Comparison of ENCODE assay signal across 30 mouse cellular contexts in the genomic region with DNA sequence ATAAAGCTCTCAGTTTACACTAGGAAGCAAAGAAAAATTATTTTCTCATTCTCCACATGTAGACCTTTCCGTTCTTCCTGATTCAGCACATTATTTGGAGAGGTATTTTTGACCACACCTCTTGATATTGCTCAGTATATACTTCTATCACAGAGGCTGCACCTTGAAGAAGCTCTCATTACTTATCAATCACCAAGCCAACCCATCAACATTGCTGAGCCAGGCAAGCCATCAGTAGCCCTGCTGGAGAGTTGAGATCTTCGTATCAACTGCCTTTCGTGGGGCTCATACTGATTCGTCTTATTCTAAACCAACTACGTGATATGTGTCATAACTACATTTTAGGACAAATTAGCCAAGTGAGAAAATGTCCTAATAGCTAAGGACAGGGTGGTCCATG. TPM values are rescaled to one million over a fixed set of nuclear protein-coding genes. Genes with fewer than 3 reads are reported as not detected.
DNase-seq lines count a peak whose midpoint lies in the region; ATAC-seq and TF ChIP-seq lines count a peak whose summit lies in the region.
"Had no signal": no experiment of that assay in that cellular context is flagged by ENCODE, and none has a peak within 500 bp of the region (broad histone marks: within the 10 kb centered on the region; RNA-seq: fewer than 3 reads in every experiment).

No protein-coding gene starts in this region.

- 33% methylated on average over 5 of the region's 5 CpGs for WGBS in liver, embryonic 13.5 days (ENCODE audit: insufficient replicate concordance)
- WGBS in liver, postnatal 0 days (ENCODE audit: insufficient replicate concordance), result 53% methylated on average over 5 of the region's 5 CpGs

- TF ChIP-seq EP300 in liver, postnatal 0 days (IDR thresholded peaks at IDR 0.05; ENCODE audit: low read depth), result peak; percentile 85

- intact Hi-C loops in heart, postnatal 14 days (cut with DNase I), result no loop called here
- intact Hi-C loops in gastrocnemius, postnatal 36 days (cut with DNase I), result no loop called here

- no peaks in the 10 kb centered on the region for H3K27me3 ChIP-seq in liver, embryonic 13.5 days
- no peaks in the 10 kb centered on the region for H3K27me3 ChIP-seq in liver, postnatal 0 days (ENCODE audit: insufficient read depth, low read length)
- H3K27me3 ChIP-seq: CH12.LX; forebrain, embryonic 15.5 days; heart, embryonic 15.5 days; hindbrain, embryonic 12.5 days; Patski had no signal

- H3K4me3 ChIP-seq in liver, embryonic 13.5 days (replicated peaks), result no peak overlapping the region
- no peak overlapping the region for H3K4me3 ChIP-seq in liver, postnatal 0 days (ENCODE audit: low read depth, low read length)
- H3K4me3 ChIP-seq: embryonic facial prominence, embryonic 10.5 days; erythroblast, embryonic 14.5 days; forebrain, embryonic 15.5 days; heart, embryonic 15.5 days; hindbrain, embryonic 12.5 days had no signal

- peak; percentile 62 for DNase-seq in c-Kit-positive CD71-positive TER-119-positive erythroid progenitor cells, embryonic 14.5 days (ENCODE audit: low spot score)
- DNase-seq in liver, embryonic 13.5 days, result peak; percentile 55
- DNase-seq in liver, postnatal 0 days, result no peak
- DNase-seq in heart, postnatal 14 days, result no peak
- DNase-seq in gastrocnemius, postnatal 36 days, result no peak
- DNase-seq in adrenal gland, postnatal 14 days, result no peak
- no peak for DNase-seq in right cerebral cortex, postnatal 25 days
- DNase-seq: adrenal gland, adult 2 months; cerebellum, adult 18-20 months; cerebellum, adult 9-11 months; cerebellum, postnatal 36 days; heart, adult 18-20 months; heart, postnatal 36 days had no signal

- H3K36me3 ChIP-seq in liver, embryonic 13.5 days, result no peaks in the 10 kb centered on the region
- no peaks in the 10 kb centered on the region for H3K36me3 ChIP-seq in liver, postnatal 0 days (replicated peaks; ENCODE audit: insufficient read depth, low read length)
- H3K36me3 ChIP-seq: embryonic facial prominence, embryonic 10.5 days; forebrain, embryonic 15.5 days; heart, embryonic 15.5 days; hindbrain, embryonic 12.5 days had no signal

- no peak overlapping the region for H3K4me2 ChIP-seq in liver, embryonic 13.5 days
- H3K4me2 ChIP-seq in liver, postnatal 0 days (ENCODE audit: low read depth, low read length), result no peak overlapping the region
- H3K4me2 ChIP-seq: forebrain, embryonic 15.5 days; heart, embryonic 11.5 days; heart, embryonic 15.5 days; hindbrain, embryonic 12.5 days had no signal

- H3K4me1 ChIP-seq in liver, embryonic 13.5 days (replicated peaks), result peaks cover 33% of the 10 kb centered on the region
- H3K4me1 ChIP-seq in liver, postnatal 0 days (ENCODE audit: insufficient read depth), result peaks cover 3% of the 10 kb centered on the region; the same call in 1 of the 2 replicates
- H3K4me1 ChIP-seq: embryonic facial prominence, embryonic 10.5 days; forebrain, embryonic 15.5 days; heart, embryonic 15.5 days; hindbrain, embryonic 12.5 days had no signal

- H3K27ac ChIP-seq in liver, embryonic 13.5 days, result 0 out of 2 replicates have a peak overlapping the region, but pooled peaks have one; percentile 0
- no peak overlapping the region for H3K27ac ChIP-seq in liver, postnatal 0 days (ENCODE audit: low read depth)
- H3K27ac ChIP-seq: embryonic facial prominence, embryonic 10.5 days; forebrain, embryonic 15.5 days; heart, embryonic 15.5 days; hindbrain, embryonic 12.5 days had no signal

- no peaks in the 10 kb centered on the region for H3K9me3 ChIP-seq in liver, embryonic 13.5 days (replicated peaks)
- no peaks in the 10 kb centered on the region for H3K9me3 ChIP-seq in liver, postnatal 0 days (ENCODE audit: low read length)
- H3K9me3 ChIP-seq: embryonic facial prominence, embryonic 10.5 days; forebrain, embryonic 15.5 days; heart, embryonic 15.5 days; hindbrain, embryonic 12.5 days had no signal

- peak; percentile 46; the same call in 1 of the 2 replicates for ATAC-seq in erythroid progenitor cell, adult 5-6 weeks (replicated peaks; ENCODE audit: low FRiP score, poor library complexity, severe bottlenecking)
- peak; percentile 83 for ATAC-seq in liver, embryonic 13.5 days (ENCODE audit: low read depth)
- ATAC-seq in liver, postnatal 0 days, result peak; percentile 59; the same call in 1 of the 2 replicates
- ATAC-seq: forebrain, embryonic 15.5 days; hindbrain, embryonic 16.5 days; inflammation-experienced regulatory T-cells, adult 6 months; Patski had no signal

- TF ChIP-seq CTCF in liver, postnatal 0 days (IDR thresholded peaks at IDR 0.05; ENCODE audit: low read depth), result no peak

- H3K9ac ChIP-seq in liver, embryonic 13.5 days, result no peak overlapping the region
- H3K9ac ChIP-seq in liver, postnatal 0 days (replicated peaks), result no peak overlapping the region
- H3K9ac ChIP-seq: forebrain, embryonic 15.5 days; heart, embryonic 15.5 days; hindbrain, embryonic 12.5 days had no signal

RNA-seq across cellular contexts. Expression of a gene that starts 20.1 kb away (rescaled TPM):
- total RNA-seq in erythroid progenitor cell, adult 5-6 weeks (2015; ENCODE audit: low replicate concordance), result not detected in 2 replicates
- total RNA-seq in erythroid progenitor cell, adult 5-6 weeks (2017; ENCODE audit: low replicate concordance), result not detected in 2 replicates
- polyA plus RNA-seq in liver, embryonic 13.5 days (2015; fragmentation: Nextera tagmentation; extraction: Ambion mirVana), result not detected in 2 replicates
- polyA plus RNA-seq in liver, postnatal 0 days (2015; fragmentation: Nextera tagmentation; extraction: Ambion mirVana), result not detected in 2 replicates
- total RNA-seq in heart, postnatal 14 days (2021), result not detected
- total RNA-seq in gastrocnemius, postnatal 36 days (2021), result not detected
- total RNA-seq in adrenal gland, postnatal 14 days (2021), result not detected in 2 replicates
- total RNA-seq: adrenal gland, adult 2 months; adrenal gland, postnatal 4 days; gastrocnemius, adult 8-10 months; gastrocnemius, postnatal 4 days; heart, adult 18-20 months; heart, postnatal 36 days had no signal
- polyA plus RNA-seq: adrenal gland, adult 2 months; brain, embryonic 14.5 days; embryonic facial prominence, embryonic 10.5 days; embryonic facial prominence, embryonic 14.5 days; erythroblast, embryonic 14.5 days; forebrain, embryonic 11.5 days; forebrain, embryonic 15.5 days; heart, embryonic 11.5 days; heart, embryonic 15.5 days; hindbrain, embryonic 12.5 days; hindbrain, embryonic 16.5 days; inflammation-experienced regulatory T-cells, adult 6 months had no signal

RNA-seq across cellular contexts. Expression of a gene that starts 30.4 kb away (rescaled TPM):
- total RNA-seq in erythroid progenitor cell, adult 5-6 weeks (2015; ENCODE audit: low replicate concordance), result not detected in 2 replicates
- not detected in 2 replicates for total RNA-seq in erythroid progenitor cell, adult 5-6 weeks (2017; ENCODE audit: low replicate concordance)
- not detected in 2 replicates for polyA plus RNA-seq in liver, embryonic 13.5 days (2015; fragmentation: Nextera tagmentation; extraction: Ambion mirVana)
- not detected in 2 replicates for polyA plus RNA-seq in liver, postnatal 0 days (2015; fragmentation: Nextera tagmentation; extraction: Ambion mirVana)
- total RNA-seq in heart, postnatal 14 days (2021), result not detected
- total RNA-seq in gastrocnemius, postnatal 36 days (2021), result not detected
- not detected in 2 replicates for total RNA-seq in adrenal gland, postnatal 14 days (2021)
- total RNA-seq: adrenal gland, adult 2 months; adrenal gland, postnatal 4 days; CH12.LX; gastrocnemius, adult 8-10 months; gastrocnemius, postnatal 4 days; heart, adult 18-20 months; heart, postnatal 36 days had no signal
- polyA plus RNA-seq: adrenal gland, adult 2 months; brain, embryonic 14.5 days; embryonic facial prominence, embryonic 10.5 days; embryonic facial prominence, embryonic 14.5 days; erythroblast, embryonic 14.5 days; forebrain, embryonic 11.5 days; forebrain, embryonic 15.5 days; heart, embryonic 11.5 days; heart, embryonic 15.5 days; hindbrain, embryonic 12.5 days; hindbrain, embryonic 16.5 days; inflammation-experienced regulatory T-cells, adult 6 months; Patski had no signal

RNA-seq across cellular contexts. Expression of a gene that starts 36.4 kb away (rescaled TPM):
- total RNA-seq in erythroid progenitor cell, adult 5-6 weeks (2015; ENCODE audit: low replicate concordance), result 2.1 TPM in 1 of 2 replicates, not detected in the other
- 6.3 TPM in 1 of 2 replicates, not detected in the other for total RNA-seq in erythroid progenitor cell, adult 5-6 weeks (2017; ENCODE audit: low replicate concordance)
- not detected in 2 replicates for polyA plus RNA-seq in liver, embryonic 13.5 days (2015; fragmentation: Nextera tagmentation; extraction: Ambion mirVana)
- 0.26 and 0.54 TPM in 2 replicates for polyA plus RNA-seq in liver, postnatal 0 days (2015; fragmentation: Nextera tagmentation; extraction: Ambion mirVana)
- total RNA-seq in heart, postnatal 14 days (2021), result not detected
- not detected for total RNA-seq in gastrocnemius, postnatal 36 days (2021)
- 1.7 and 1.9 TPM in 2 replicates for total RNA-seq in adrenal gland, postnatal 14 days (2021)
- total RNA-seq: gastrocnemius, adult 8-10 months; gastrocnemius, postnatal 4 days; heart, adult 18-20 months; heart, postnatal 36 days had no signal
- polyA plus RNA-seq: adrenal gland, adult 2 months; brain, embryonic 14.5 days; embryonic facial prominence, embryonic 10.5 days; embryonic facial prominence, embryonic 14.5 days; erythroblast, embryonic 14.5 days; forebrain, embryonic 11.5 days; forebrain, embryonic 15.5 days; heart, embryonic 11.5 days; heart, embryonic 15.5 days; hindbrain, embryonic 12.5 days; hindbrain, embryonic 16.5 days; inflammation-experienced regulatory T-cells, adult 6 months; Patski had no signal

RNA-seq across cellular contexts. Expression of a gene that starts 42.9 kb away (rescaled TPM):
- total RNA-seq in erythroid progenitor cell, adult 5-6 weeks (2015; ENCODE audit: low replicate concordance), result 19.8 and 21.0 TPM in 2 replicates
- 6.8 and 22.5 TPM in 2 replicates for total RNA-seq in erythroid progenitor cell, adult 5-6 weeks (2017; ENCODE audit: low replicate concordance)
- polyA plus RNA-seq in liver, embryonic 13.5 days (2015; fragmentation: Nextera tagmentation; extraction: Ambion mirVana), result 53.8 and 55.6 TPM in 2 replicates
- 35.7 and 38.2 TPM in 2 replicates for polyA plus RNA-seq in liver, postnatal 0 days (2015; fragmentation: Nextera tagmentation; extraction: Ambion mirVana)
- 100 to 1,000 TPM in 1 of 2 experiments, 10 to 100 TPM in 1; 90.2 to 101 TPM for total RNA-seq in heart, postnatal 14 days (2021)
- total RNA-seq in gastrocnemius, postnatal 36 days (2021), result 10 to 100 TPM; 53.3 to 55.3 TPM
- 76.5 and 79.8 TPM in 2 replicates for total RNA-seq in adrenal gland, postnatal 14 days (2021)

Comparison
In these comparisons a context has a peak if more than half of its experiments do, and no peak if none do; other contexts are left out.
1. DNase-seq: peak in c-Kit-positive CD71-positive TER-119-positive erythroid progenitor cells, embryonic 14.5 days (single experiment) and liver, embryonic 13.5 days (single experiment); none in liver, postnatal 0 days (single experiment), heart, postnatal 14 days (0 of 2), gastrocnemius, postnatal 36 days (0 of 2), adrenal gland, postnatal 14 days (single experiment) and right cerebral cortex, postnatal 25 days (single experiment).
2. Peak in every context shown above with its lines, with median percentiles within 50 percentile points of each other: ATAC-seq.